Mouse (Mus musculus): ENCODE results near the gene Zfp768. TPM values are rescaled to one million over a fixed set of nuclear protein-coding genes. Genes with fewer than 3 reads are reported as not detected.
"Not testable (repeated sequence)": the region's sequence is repeated elsewhere in the genome, so short reads cannot be mapped to it uniquely, and the experiment has no call there.

The Zfp768 gene
- total RNA-seq, 2 experiments from 2014 or later, result 36.1 to 41.4 TPM

DNA sequence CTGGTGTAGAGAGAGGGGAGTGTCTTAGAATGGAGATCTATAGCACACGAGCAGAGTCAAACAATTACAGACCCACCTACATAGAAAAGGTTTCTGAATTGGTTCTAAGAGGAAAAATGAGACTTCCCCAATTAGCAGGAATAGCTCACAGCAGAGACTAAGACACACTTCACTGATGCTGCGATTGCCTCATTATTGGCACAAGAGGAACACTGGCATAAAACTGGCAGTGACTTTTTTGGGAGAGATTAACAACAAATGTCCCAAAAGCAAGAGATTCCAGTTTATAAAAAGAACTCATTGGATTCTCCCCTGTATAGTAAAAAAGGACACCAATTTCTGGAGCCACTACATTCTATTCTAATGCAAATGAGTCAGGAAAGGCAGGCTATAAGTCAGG lies 12.5 kb upstream of the Zfp768 start:
- DNase-seq, result no peak

DNA sequence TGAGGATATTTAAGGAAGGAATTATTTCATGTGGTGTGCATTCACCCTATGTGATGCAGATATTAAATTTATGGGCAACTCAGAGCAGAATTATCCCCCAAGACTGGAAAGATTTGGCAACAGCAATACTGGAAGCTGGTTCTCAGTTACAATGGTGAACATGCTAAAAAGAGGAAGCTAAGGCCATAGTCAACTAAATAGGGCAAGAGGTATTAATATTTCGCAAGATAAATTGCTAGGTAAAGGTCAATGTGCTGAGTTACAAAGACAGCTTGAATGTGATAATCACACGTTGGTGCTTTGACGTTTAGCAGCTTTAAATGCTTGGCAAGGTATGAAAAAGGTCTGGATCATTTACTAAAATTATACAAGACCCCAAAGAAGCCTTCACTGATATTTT lies 10.4 kb upstream of the Zfp768 start:
- no peak for DNase-seq

DNA sequence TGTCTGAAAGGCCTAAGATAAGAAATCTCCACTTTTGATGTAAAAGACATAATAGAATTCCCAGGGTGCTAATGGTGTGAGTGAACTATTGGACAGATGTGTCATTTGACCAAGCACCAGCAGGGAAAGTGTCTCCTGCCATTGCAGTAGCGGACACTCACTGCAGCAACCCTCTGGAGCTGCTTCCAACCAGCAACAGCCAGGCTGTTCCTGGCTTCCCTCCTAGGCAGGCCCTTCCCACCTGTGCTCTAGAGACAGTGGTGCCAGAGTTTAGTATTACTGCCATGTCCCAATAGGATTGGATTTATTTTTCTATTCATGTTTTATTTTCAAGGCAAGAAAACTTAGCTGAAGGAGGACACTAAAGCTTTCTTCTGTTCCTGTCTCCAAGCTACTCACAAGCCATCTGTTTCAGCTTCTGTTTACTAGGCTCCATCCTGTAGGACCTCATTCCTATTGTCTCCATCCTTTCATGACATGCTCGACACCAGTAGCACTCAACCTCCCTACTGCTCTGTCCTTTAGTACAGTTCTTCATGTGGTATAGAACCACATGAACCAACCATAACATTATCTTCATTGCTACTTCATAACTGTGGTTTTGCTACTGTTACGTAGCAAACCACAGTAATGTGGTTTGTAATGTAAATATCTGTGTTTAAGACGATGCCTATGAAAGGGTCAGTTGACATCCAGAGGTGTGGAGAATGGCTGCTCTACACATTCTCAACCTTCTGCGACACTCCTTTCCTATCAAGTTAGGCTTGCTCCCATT lies 6.0 kb upstream of the Zfp768 start:
- no peak for DNase-seq

GRCm38 (mm10) chr7:127346676-127347075 lies 1.3 kb upstream of the Zfp768 start:
- no peak for DNase-seq

- DNase-seq, result peak; percentile 67
These were observed 297 bp downstream of the Zfp768 start for GRCm38 (mm10) chr7:127345092-127345491.

GRCm38 (mm10) chr7:127344371-127344770 lies 1.0 kb downstream of the Zfp768 start:
- DNase-seq, result no peak

DNA sequence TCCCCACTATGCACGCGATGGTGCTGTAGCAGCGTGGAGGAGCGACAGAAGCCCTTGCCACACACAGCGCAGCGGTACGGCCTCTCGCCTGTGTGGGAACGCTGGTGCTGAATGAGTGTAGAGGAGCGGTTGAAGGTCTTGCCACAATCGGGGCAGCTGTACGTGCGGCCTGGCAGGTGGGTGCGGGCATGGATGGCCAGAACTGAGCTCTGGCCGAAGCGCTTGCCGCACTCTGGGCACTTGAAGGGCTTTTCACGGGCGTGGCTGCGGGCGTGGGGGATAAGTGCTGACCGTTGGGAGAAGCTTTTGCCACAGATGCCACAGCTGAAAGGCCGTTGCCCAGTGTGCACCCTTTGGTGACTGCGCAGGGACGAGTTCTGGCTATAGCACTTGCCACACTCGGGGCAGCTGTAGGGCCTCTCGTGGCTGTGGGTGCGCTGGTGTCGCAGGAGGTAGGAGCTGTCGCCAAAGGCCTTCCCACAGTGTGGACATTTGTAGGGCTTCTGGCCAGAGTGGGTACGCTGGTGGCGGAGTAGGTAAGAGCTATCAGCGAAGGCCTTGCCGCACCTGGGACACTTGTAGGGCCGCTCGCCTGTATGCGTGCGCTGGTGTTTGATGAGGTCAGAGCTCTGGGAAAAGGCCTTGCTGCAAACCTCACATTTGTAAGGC lies 1.9 kb downstream of the Zfp768 start:
- no peak for DNase-seq

- DNase-seq, result no peak
These were observed 2.5 kb downstream of the Zfp768 start for GRCm38 (mm10) chr7:127342888-127343287.

DNA sequence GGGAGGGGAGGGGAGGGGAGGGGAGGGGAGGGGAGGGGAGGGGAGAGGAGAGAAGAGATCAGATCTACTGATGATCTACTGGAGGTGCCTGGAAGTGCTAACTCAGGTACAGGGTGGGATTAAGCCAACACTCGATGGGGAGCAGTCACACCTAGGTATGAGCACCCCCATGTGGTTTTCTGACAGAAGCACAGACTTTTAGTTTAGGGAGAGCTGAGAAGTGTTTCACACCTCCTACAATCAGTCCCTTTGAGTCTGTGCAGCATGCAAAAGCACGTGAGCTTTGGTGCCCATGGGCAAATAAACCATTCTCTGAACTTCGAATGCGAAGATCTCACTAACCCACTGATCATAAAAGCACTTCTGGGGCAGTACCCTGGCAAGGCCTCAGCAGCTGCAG lies 3.1 kb downstream of the Zfp768 start:
- DNase-seq, result no peak

DNA sequence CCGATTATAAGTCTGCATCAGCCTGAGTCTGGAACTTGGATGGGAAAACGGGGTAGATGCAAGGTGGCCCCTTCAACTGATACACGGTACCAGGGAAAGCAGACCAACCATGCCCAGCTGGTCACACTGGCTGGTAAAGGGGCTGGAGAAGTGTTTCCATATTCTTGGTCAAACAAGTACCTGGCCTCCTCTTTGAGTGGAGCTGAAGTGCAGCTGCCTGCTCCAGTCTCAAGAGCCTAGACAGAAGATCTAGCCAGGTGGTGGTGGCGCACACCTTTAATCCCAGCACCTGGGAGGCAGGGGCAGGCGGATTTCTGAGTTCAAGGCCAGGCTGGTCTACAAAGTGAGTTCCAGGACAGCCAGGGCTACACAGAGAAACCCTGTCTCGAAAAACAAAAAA lies 3.5 kb downstream of the Zfp768 start:
- not testable (repeated sequence) for DNase-seq

- DNase-seq, result no peak
These were observed 4.0 kb downstream of the Zfp768 start for GRCm38 (mm10) chr7:127341356-127341755.

DNA sequence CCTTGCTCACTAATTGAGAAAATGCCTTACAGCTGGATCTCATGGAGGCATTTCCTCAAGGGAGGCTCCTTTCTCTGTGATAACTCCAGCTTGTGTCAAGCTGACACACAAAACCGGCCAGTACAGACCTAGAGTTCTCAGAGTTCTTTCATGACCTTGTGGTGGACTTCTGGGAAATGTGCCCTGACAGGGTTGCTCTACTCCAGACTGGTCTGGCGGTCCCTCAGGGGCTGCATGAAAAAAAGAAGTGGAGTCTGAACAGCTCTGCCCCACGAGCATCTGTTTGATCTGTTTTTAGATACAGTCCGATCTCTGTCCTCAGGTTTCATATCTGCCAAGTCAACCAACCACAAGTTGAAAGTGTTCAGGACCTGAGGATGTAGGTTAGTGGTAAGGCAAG lies 7.8 kb downstream of the Zfp768 start:
- no peak for DNase-seq

GRCm38 (mm10) chr7:127335604-127336003 lies 9.8 kb downstream of the Zfp768 start:
- DNase-seq, result no peak

- no peak for DNase-seq
These were observed 12.1 kb downstream of the Zfp768 start for GRCm38 (mm10) chr7:127333240-127333639.

DNA sequence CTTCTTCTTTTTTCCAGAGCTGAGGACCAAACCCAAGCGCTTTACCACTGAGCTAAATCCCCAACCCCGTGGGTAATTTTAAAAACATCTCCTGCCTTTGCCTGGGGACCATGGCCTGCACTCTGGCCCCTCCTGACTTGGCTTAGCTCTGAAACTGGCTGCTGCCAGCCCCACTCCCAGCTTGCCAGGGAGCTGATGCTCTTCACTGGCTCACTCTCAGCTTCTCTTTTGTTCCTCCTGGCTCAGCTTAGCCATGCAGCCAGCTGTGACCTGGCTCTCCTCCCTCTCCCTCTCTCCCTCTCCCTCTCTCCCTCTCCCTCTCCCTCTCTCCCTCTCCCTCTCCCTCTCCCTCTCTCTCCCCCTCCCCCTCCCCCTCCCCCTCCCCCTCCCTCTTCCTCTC lies 18.7 kb downstream of the Zfp768 start:
- peak; percentile 60 for DNase-seq

DNA sequence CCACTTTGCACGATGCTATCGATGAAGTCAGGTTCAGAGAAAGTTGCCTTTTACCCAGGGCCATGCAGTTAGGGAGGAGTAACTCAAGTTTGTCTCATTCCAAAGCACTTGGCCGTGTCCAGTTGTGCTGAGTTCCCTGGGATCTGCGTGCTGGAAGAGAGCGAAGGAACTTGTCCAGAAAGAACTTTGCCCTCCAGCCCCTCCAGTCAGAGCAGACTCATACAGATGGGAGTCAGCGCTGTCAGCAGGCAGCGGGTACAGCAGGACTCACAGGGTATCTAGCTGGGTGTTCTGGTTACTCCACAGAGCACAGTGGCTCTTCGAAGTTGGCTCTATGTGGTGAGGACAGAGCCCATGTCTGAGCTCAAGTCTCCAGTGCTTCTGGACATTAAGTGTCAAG lies 19.8 kb downstream of the Zfp768 start:
- no peak for DNase-seq

DNA sequence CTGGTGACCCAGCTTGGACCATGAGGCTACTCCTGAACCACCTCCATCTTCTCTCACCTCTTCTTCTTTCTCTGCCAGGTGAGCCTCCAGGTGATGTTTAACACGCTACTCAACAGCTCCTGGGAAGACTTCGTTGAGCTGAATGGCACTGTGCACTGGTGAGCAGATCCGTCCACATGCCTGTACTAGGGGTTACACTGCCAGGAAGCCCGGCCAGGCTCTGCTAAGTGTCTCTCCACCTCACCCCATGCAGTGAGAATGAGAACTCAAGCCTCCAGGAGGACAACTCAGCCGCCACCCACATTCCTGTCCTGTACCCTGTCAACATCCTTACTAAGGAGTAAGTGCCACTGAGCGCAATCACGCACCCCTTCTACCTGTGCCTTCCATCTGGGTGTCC lies 20.4 kb downstream of the Zfp768 start:
- no peak for DNase-seq

- DNase-seq, result peak; percentile 59
These were observed 23.3 kb downstream of the Zfp768 start for GRCm38 (mm10) chr7:127322085-127322484.

GRCm38 (mm10) chr7:127321106-127321505 lies 24.3 kb downstream of the Zfp768 start:
- no peak for DNase-seq

- no peak for DNase-seq
These were observed 31.5 kb downstream of the Zfp768 start for GRCm38 (mm10) chr7:127313912-127314311.

DNA sequence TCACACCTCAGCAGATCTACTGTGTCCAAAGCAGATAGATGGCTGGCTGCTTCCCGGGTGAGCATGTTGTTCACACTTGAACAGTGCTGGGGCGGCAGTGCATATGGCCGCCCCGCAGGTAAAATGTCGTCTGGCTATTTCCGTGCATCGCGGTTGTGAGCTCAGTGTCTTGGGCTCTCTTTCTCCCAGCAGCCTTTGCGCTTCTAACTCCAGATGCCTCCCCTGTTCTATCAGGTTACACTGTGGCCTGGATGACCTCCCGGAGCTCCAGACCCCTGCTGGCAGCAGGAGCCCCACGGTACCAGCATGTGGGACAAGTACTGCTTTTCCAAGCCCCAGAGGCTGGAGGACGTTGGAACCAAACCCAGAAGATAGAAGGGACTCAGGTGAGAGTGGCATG lies 35.4 kb downstream of the Zfp768 start:
- DNase-seq, result no peak

GRCm38 (mm10) chr7:127308887-127309286 lies 36.5 kb downstream of the Zfp768 start:
- DNase-seq, result peak; percentile 75

DNA sequence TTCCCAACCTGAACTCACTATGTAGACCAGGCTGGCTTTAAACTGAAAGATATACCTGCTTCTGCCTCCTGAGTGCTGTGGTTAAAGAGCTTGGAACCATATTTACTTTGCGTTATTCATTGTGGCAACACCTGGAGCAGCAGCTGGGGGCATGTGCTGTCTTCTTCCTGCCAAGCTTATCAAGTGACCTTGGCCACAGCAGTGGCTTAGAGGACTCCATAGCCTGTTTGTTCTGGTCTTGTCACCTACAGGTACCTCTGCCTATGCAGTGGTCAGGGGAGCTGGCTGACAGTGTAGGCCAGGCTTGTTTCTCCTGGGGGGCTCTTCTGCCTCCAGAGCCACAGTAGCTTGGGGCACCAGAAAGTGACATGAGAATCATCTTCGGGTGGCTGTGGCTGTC lies 37.0 kb downstream of the Zfp768 start:
- no peak for DNase-seq

- DNase-seq, result no peak
These were observed 47.7 kb downstream of the Zfp768 start for GRCm38 (mm10) chr7:127297586-127298193.
